Mouse (Mus musculus): ENCODE data around the gene Dido1. TPM values are rescaled to one million over a fixed set of nuclear protein-coding genes. Genes with fewer than 3 reads are reported as not detected.

Gene Dido1
- polyA plus RNA-seq, 1 experiment: 24.7 TPM

DNA sequence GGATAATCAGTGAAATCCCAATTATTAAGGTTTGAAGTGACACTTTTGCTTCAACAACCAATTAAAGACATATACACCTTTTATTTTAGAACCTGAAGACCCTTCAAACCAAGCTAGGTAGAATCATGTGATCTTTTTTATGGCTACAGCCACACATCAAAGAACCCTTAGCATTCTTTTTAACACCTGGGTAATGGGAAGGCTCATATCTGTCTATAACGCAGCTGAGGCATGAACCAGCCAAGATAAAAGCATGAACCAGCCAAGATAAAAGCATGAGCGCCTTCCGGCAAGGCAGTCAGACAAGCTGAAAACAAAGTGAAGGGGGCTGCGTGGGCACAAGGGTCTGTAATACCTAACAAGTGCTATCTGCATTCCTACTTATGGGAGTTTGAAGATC, 25.8 kb downstream of the Dido1 start:
- no peak for DNase-seq (ENCODE audit: low spot score)

DNA sequence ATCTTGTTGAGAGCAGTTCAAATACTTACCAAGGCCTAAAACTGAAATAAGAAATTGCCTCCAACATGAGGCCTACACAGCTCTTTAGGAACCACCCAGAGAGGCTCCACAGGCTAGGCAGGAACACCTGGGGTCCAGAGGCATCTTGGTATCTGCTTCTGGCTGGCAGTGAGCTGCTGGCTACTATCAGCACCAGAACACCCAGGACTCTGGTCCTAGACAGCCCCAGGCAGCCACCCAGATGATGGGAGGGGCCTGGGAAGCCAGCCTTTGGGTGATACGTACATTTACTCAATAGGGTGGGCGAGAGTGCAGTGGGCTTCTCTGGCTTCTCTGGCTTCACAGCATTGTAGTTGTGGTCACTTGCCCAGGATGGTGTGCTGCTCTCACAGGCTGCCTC, 26.3 kb downstream of the Dido1 start:
- DNase-seq (ENCODE audit: low spot score): no peak

DNA sequence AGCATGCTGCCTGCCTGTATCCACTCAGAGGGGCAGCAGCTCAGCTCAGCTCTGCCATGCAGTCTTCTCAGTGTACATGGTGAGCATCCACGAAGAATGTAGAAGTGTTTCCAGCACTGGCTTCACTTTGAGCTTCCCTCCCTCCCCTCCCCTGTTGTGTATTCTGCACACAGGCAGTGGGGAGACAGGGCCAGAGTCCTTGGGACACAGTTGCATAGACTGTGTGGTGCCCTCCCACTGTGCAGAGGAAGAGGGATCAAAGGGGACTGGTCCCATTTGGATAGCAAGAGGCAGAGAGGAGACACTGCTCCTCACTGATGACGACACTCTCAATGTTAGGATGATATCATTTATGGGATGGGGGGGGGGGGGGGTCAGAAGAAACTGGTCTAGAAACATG, 28.6 kb downstream of the Dido1 start:
- no peak for DNase-seq (ENCODE audit: low spot score)

DNA sequence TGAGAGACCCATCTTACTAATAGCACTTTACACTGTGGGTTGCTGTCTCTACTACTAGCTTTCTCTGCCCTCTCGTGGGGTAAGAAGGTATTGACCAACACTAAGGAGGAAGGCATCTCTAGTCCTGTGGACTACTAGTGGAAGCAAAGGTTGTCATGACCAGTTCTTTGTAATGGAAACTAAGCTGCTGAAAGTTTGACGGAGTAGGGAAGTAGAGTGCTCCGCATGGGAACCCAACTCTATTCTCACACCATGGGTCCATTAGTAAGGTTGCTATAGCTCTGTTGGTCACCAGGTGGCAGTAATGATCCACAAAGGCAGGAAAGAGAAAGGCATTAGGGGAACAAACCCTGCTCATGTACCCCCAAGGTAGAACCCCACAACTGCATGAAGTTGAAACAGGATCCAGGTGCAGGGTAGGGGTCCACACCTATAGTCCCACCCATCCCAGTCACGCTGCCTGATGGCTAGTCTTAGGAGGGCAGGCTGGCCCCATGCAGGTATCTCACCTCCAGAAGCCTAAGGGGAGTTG, 31.1 kb downstream of the Dido1 start:
- no peak for DNase-seq (ENCODE audit: low spot score)

DNA sequence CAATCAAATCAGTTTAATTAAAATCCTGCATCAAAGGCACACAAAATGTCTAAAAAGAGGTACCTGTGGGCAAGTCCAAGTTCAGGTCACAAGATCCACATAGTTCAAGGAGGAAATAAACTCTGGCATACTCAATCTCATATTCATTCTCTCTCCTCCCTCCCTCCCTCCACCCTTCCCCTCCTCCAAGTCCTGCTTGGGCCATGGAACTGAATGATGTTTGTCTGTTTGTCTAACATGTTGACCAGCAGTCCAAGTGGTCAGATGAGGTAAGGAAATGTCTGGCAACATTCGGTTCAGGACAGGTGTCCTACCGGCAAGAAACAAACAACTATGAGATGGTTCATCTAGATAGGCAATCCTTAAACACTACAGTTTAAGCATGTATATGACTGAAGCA, 33.1 kb downstream of the Dido1 start:
- no peak for DNase-seq (ENCODE audit: low spot score)

DNA sequence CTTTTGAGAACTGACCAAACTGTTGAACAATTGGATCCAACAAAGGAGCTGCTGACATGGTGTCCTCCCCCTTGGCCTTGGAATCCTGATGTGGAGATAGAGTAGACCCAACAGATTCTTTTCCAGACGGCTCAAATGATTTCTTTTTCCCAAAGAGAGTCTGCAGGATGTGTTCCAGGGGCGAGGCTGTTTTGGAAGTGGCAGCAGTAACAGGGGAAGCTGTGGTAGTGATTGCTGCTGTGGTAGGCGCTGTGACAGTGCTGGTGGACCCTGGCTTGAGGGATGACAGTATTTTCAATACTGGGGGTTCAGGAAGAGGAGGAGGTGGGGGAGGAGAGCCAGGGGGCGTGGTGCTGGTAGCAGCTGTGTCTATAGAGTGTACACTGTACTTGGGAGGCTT, 47.8 kb downstream of the Dido1 start:
- DNase-seq (ENCODE audit: low spot score): no peak

DNA sequence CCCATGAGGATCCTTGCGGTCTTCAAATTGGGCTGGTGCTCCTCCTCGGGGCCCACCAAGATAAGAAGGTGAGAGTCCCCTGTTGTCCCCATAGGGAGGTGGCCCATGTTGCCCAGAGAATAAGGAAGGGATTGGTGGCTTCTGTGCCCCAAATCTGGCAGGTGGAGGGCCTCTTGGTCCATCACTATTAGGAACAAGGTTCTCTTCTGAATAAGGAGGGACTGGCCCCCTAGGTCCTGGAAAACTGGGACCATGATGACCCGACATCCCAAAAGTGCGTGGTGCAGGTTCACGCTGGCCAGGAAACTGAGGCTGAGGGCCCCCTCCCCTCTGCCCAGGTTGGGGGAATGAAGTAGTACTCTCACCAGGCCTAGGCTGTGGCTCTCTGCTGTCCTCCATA, 49.3 kb downstream of the Dido1 start:
- DNase-seq (ENCODE audit: low spot score): no peak

DNA sequence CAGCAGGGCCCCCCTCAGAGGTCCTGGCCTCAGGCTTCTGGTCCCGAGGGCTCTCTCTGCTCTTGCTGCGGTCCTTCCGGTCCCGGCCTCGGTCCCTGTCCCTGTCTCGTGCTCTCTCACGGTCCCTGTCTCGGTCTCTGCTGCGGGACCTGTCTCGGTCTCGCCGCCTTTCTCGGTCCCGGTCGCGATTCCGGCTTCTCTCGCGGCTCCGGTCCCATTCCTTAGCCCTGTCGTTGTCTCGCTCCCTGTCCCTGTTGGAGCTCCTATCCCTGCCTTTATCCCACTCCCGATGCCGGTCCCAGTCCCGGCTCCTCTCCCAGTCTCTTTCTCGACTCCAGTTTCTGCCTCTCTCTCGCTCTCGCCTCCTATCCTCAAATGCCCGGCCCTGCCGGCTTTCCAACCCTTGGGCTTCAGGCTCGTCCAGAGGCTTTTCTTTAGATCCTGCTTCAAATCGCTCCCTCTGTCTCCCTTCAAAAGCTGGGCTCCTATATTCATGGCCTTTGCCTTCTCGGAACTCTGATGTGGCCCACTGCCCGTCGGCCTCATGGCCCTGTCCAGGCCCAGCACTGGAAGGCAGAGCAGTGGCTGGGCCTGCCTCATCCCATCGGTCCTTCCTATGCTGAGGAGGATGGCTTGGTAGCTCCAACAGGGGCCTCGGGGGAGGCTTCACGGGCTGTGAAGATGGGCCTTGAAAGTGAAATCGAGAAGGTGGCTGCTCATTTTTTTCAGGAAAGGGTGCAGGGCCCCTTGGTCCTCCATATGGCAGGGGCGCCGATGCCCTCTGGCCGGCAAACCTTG, 50.2 kb downstream of the Dido1 start:
- DNase-seq (ENCODE audit: low spot score): no peak

DNA sequence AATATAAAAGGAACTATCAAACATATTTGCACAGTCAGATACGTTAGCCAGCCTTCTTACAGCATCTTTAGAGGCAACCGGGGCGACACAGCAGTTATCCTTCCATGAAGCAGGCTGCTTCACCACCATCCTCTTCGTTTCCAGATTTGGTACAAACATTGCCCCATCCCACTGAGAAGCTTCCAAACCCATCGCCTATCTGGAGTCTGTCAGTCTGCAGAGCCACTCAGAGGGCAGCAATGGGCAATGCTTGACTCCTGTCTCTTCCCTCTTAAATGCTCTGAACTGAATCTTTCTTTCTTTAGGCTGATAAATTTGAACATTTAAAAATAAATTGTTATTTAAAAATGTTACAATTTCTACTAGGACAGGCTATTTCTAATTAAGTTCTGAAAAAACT, 51.4 kb downstream of the Dido1 start:
- no peak for DNase-seq (ENCODE audit: low spot score)

DNA sequence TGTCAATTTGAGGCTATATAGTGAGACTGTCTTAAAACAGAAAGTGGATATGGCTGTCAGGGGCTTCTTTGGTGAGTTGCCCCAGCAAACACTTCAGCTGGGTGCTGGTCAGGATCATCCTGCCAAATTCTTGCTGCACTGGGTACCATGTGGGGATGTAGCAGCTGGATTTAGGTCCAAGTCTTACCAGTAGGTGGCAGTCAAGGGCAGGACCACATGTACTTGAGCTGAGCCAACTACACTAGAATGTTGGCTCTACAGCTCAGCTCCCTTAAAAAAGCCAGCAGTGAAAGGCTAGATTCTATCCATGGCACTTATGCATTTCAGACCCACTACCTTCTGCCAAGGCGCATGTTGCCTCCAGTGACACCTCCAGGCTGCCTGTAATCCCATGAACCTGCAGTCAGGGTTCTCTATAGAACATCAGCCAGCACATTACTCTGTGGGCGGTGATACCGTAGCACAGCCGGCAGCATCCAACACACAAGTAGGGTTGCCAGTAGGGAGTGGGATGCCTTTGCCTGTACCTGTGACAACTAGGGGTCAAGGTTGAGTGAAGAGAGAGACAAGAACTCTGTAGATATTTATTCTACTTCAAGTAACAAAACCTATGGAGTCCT, 52.3 kb downstream of the Dido1 start:
- DNase-seq (ENCODE audit: low spot score): no peak

DNA sequence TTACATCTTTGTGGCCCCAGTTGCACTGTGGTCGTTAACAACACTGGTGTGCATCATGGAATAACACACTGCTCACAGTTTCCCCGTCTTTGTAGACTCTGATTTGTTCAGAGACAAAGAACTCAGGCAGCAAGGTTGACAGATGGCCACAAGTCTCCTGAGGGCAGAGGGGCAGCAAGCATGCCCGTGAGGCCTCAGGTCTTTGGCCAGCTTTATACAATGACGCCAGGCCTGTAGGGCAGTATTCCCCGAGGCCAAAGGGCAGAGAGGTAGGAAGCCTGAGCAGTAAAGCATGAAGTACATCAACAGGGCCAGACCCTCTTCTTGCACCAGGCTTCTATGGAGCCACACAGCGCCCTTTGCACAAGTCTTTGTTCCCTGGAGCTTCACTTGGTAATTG, 54.6 kb downstream of the Dido1 start:
- no peak for DNase-seq (ENCODE audit: low spot score)

DNA sequence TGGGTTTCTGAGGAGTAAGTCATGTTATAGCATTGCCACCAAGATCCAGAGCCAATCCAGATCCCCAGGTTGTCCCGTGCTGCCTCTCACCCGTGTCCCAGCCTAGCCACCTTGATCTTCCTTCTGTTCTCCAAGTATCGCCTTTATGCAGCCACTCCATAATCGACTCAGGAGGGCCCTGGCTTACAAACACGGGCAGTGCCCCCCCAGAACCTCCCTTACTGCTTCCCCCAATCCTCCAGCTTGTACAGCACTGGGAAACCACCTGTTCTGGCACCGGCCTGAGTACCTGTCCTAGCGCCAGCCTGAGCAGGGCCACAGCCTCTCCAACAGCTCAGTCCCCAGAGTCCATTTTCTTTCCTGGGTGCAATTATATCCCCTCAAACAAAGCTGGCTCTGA, 55.1 kb downstream of the Dido1 start:
- DNase-seq (ENCODE audit: low spot score): no peak

DNA sequence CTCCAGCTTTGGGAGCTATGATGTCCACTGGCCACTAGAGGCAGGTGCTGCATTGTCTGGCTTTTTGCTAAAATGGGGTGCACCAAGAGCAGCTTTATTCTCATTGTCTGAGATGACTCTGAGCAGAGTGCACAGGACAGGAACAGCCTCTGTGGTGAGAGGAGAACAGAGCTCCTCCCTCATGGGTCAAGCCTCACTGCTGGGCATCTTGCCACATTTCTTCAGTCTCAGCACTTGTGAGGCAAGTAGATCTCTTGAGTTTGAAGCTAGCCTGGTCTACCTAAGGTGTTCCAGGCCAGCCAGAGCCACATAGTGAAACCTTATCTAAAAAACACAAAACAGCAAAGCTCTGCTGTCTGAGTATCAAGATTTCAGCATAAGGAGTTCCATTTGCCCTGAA, 63.0 kb downstream of the Dido1 start:
- DNase-seq (ENCODE audit: low spot score): no peak

DNA sequence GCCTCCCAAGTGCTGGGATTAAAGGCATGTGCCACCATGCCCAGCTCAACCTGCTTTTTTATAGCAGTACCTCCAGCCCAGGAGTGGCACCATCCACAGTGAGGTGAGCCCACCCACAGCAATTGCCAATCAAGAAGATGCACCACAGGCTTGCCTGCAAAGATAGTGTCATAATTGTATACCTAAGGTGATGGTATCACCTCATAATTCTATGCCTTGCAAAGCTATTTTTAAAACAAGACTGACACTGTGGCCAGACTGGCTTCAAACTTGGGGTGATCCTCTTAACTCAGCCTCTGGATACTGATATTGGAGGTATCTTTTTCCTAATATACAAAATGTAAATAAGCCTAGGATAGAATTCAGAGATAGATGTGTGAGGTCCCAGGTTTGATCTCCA, 66.2 kb downstream of the Dido1 start:
- no peak for DNase-seq (ENCODE audit: low spot score)

DNA sequence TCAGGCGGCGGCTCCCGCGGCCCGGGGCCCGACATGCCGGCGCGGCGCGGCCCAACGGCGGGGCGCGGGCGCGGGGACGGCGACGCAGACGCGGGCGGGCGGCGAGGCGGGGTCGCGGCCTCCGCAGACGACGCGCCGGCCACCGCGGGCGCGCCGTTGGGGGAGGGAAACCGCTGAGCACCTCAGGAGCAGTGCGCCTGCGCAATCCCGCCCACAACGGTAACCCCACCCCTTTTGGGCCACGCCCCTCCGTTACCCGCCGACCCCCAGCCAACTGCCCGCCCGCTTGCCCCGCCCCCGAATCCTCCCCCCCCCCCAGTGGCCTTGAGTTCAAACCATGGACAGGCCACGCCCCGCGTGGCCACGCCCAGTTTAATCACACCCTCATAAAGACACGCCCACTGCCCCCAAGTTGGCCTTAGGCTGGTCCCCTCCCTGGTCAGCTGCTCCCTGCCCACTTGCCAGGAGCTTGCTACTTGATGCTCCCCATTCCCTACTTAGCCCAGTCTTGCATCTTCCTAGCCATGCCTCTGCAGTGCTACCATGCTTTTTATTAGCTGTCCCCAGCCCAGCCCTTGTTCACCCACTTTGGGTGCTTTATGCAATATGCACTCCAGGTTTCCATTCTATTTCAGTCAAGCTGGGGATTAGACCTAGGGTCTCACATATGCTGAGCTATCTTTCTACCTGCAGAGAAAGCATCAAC, 67.1 kb downstream of the Dido1 start, which contains the start of gene Tcfl5:
Tcfl5 (minus strand) TSS at position 154 of the 706 bp plus-strand sequence.
- DNase-seq (ENCODE audit: low spot score): no peak

DNA sequence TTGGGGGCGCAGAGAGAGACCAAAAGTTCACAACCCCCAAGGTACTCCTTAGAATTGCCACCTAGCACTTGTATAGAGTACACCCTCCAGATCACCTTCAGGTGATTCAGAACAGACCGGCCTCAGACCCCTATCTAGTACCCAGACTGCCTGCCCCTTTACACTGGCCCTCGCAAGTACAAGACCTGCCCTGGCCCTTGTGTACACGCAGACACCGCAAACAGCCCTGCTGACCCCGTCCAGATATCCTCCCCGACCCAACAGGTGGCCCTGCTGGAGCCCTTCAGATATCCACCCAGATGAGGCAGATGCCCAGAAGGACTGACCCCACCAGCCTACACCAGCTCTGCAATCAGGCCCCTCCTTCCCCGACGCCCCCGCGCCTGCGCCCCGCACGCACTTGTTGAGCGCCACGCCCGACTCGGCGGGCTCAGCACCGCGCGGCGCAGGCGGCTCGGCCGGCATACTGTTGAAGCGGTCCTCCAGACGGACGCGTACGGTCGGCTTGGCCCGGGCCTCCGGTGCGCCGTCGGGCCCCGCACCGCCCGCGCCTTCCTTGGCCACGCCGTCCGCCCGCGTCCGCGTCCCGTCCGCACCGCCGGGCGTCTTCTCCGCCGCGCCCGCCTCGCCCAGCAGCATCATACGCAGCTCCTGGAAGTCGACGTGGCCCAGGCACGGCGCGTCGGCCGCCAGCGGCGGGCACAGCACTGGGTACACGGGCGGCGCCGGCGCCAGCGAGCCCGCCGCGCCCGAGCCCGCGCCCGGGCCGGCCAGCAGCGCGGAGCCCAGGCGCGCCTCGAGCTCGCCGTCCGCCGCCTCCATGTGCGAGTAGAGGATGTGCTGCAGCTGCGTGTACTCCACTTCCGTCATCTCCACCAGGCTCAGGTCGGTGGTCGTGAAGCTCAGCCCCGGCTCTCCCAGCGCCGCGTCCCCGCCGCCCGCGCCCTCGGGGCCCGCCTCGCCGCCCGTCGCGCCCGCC, 67.9 kb downstream of the Dido1 start:
- DNase-seq (ENCODE audit: low spot score): no peak

DNA sequence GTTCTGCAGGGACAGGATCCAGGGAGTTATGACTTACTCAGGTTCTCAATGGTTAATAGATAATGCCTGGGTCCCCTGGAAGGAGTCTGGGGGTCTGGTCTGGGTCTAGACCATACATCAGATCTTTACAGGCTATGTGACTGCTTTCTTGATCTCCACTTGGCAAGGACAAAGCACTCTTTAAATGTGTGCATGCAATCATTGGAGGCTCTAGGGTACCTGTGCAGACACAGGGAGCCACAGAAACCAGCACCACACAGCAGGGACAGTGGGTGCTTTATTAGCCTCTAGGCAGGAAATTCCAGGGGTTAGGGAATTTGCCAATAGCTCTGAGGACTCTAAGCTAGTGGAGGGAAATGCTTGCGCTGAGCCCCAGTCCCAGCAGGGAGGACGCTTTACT, 97.9 kb downstream of the Dido1 start:
- no peak for DNase-seq (ENCODE audit: low spot score)

DNA sequence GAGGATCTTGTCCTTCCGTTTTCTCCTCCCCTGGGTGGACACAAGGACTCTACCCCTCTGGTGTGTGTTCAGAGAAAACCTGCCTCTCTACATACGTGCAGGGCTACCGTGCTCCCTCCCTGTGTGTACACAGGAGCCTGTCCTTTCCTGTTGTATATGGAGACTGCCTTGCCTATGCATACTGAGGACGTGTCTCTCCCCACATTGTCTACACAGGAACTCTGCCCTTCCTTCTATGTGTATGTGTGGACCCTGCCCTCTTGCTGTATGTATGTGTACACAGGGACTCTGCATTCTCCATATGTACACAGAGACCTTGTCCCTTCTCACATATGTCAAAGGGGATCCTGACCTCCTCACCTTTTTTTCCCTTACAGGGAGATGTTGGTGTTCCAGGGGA, 99.5 kb downstream of the Dido1 start:
- DNase-seq (ENCODE audit: low spot score): no peak
